In the genomic region with DNA sequence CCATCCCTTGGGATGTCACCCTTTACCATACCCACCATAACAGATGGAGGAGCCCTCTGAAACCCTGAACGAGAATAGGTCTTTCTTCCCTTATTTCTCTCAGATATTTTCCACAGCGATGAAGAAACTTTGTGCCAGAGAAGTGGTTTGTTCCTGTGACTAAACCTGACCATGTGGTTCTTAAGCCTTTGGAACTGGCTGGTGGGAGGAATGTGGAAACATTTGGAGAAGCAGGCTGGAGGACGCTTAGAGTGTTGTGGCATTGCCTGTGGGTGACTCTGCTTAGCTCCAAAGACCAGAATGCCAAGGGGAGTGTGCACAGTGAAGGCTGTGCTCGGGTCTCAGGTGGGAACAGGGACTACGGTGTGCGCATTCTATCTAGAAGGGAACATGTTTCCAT, we compare ENCODE assay signal across 17 mouse cellular contexts.
A peak's percentile ranks its signal among the peaks of the same experiment; 100 is the strongest.
DNase-seq lines count a peak whose midpoint lies in the region.
"Had no signal": no experiment of that assay in that cellular context is flagged by ENCODE, and none has a peak within 500 bp of the region (broad histone marks: within the 10 kb centered on the region; RNA-seq: fewer than 3 reads in every experiment).

No protein-coding gene starts in this region.

- DNase-seq in layer of hippocampus, adult 11-12 months (ENCODE audit: low spot score): peak; percentile 51
- no peak for DNase-seq in layer of hippocampus, adult 9-10 months (ENCODE audit: low spot score)
- peak; percentile 69 for DNase-seq in right cerebral cortex, adult 18-20 months
- no peak for DNase-seq in right cerebral cortex, postnatal 14 days
- peak; percentile 68 for DNase-seq in layer of hippocampus, adult 9-11 months
- DNase-seq in spleen, postnatal 14 days (ENCODE audit: low spot score in 2 of 2): no peak
- DNase-seq in spleen, postnatal 36 days (ENCODE audit: low spot score in 2 of 2): no peak
- DNase-seq: adrenal gland, postnatal 36 days; B cell, adult 2 months; cerebellum, adult 2 months; cerebellum, postnatal 36 days; heart, adult 11 months; kidney, adult 9 months; kidney, postnatal 25 days; lung, adult 18-20 months; lung, postnatal 14 days; thymus, adult 18-20 months had no signal

Comparison
In these comparisons a context has a peak if more than half of its experiments do, and no peak if none do; other contexts are left out.
1. DNase-seq: peak in layer of hippocampus, adult 11-12 months (single experiment), right cerebral cortex, adult 18-20 months (single experiment) and layer of hippocampus, adult 9-11 months (single experiment); none in layer of hippocampus, adult 9-10 months (single experiment), right cerebral cortex, postnatal 14 days (single experiment), spleen, postnatal 14 days (0 of 2) and spleen, postnatal 36 days (0 of 2).